Mouse (Mus musculus) liver, adult 2 months (tissue): ENCODE measurements around the gene Mrpl47.

ENCODE experiments used
- CTCF ChIP-seq: fragments of 200-500 bp; IDR thresholded peaks from 2 replicates; pipeline ENCODE4 v1.5.1; 2011; ENCODE audit warnings: low read depth, low read length, control low read depth
- POLR2A ChIP-seq: fragments of 200-500 bp; IDR thresholded peaks from 2 replicates; pipeline ENCODE4 v1.6.1; 2011; ENCODE audit warnings: low read length, control low read depth; ENCODE audit not compliant: insufficient read depth; ENCODE audit errors: extremely low read depth

GRCm38 (mm10) chr3:32695583-32695980 lies 41.8 kb downstream of the Mrpl47 start:
- no peak for TF ChIP-seq CTCF
- no peak for TF ChIP-seq POLR2A
